Mouse (Mus musculus) large intestine, adult 2 months (tissue): ENCODE data around the gene Kcnab2. TPM values are rescaled to one million over a fixed set of nuclear protein-coding genes. Genes with fewer than 3 reads are reported as not detected.

Experiments
- DNase-seq: peaks from one replicate; pipeline ENCODE4 v3.0.0-alpha.2; 2012; ENCODE audit warnings: low read depth, low spot score
- WGBS: fragments of 180-500 bp; shearing (Covaris S2); methylation state at CpG from one replicate; pipeline ENCODE4 v1.1.7; 2018; 5-methylcytosine and 5-hydroxymethylcytosine counted together
- polyA plus RNA-seq: library from polyadenylated mRNA; depleted of rRNA; stranded (reverse); fragments of >200 nt; gene quantifications from 2 replicates; pipeline ENCODE4 v1.2.3, GENCODE M21; 2012

Gene Kcnab2
- polyA plus RNA-seq, 1 experiment: 4.8 TPM

DNA sequence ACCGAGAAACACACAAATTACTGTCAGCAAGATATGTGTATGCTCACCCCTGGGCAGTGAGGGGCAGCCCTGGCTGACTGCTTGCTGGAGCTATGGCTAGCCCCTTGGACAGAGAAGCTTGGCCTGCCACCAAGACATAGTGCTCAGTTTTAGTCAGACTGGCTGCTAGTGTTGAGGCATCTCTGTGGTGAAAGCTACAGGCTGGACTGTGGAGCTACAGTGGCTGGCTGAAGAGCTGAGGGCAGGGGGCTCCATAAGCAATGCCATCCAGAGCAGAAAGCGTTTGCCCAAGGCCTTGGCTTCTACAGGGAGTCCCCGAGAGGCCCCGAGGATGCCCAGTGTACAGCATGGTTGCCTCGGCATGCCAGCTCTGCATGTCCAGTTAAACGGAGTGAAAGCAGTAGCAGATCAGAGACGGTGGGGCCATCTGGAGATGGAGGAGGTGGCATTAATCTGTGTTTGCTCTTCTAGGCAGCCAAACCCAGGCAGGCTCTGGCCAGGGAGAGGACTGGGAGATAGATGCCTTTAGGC lies 71.9 kb downstream of the Kcnab2 start:
- WGBS: 69% methylated on average over 7 of the region's 7 CpGs
- no peak for DNase-seq

DNA sequence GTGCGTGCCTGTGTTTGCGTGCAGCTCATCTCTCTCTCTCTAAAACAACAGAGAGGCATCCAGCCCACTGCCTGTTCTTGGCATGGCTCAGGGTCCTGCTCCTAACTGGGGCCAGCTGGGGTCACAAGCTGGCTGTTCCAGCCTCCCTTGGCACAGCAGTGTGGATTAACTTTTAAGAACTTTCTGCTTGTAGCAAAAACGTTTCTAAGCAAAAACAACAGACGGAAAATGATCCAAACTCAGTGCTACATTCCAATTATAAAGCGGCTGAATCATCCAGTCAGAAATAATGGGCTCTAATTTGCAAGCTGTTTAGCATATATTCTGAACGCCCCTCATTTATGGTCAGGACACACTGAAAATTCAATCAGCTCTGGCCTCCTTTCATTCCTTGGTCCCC lies 72.5 kb downstream of the Kcnab2 start:
- WGBS: 68% methylated on average over 6 of the region's 6 CpGs
- no peak for DNase-seq

DNA sequence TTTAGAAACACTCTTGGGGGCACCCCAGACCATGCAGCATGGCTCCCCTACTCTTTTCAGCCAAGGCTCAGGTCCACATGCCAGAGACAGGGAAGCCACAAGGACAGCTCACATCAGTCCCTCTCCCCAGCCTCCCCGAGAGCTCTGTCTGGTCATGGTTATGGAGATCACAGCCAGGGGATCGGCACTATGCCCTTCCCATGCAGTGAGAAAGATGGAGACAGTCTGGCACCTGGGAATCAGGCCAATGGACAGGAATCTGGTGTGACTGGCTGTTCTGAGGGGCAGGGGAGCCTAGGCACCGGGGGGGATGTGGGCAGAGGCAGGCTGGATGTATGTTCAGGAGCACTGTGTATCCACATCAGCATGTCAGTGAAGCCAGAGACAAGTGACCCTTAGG lies 78.7 kb downstream of the Kcnab2 start:
- 72% methylated on average over 3 of the region's 3 CpGs for WGBS
- DNase-seq: no peak

DNA sequence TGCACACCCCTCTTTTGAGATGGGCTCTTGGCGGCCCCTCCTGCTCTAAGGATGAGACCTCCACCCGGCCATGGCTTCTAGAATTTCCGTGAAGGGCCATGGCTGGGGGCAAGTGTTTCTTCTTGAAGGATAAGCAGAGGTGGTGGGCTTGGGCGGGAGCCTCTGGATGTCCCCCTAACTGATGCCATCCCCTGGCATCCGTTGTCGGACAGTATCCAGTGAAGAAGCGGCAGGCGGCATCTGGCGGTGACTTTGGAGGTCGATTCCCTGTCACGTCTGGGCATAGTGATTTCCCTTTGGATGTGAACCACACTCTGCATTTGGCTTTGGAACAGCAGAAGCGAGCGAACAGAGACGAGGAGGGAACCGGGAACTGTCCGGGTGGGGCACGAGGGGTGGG lies 85.0 kb downstream of the Kcnab2 start:
- DNase-seq: no peak
- 80% methylated on average over 17 of the region's 17 CpGs for WGBS

DNA sequence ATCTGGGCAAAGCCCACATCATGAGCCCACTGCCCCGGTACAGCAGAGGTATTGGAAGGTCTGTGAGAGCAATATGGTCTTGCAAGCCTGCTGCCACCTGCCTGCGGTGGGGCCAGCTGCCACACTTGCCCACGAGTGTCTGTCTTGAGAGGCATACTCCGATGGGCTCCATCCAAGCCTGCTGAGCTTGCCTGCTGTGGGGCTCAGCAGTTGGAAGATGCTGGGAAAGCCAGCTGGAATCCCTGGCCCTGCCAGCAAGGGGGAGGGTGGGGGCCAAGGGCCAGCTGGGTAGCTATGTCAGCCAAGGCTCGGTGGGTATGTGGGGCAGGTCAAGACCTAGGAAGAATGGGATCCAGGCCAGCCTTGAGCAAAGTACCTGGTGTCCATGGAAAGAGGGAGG lies 85.5 kb downstream of the Kcnab2 start:
- no peak for DNase-seq
- WGBS: 71% methylated on average over 5 of the region's 5 CpGs

DNA sequence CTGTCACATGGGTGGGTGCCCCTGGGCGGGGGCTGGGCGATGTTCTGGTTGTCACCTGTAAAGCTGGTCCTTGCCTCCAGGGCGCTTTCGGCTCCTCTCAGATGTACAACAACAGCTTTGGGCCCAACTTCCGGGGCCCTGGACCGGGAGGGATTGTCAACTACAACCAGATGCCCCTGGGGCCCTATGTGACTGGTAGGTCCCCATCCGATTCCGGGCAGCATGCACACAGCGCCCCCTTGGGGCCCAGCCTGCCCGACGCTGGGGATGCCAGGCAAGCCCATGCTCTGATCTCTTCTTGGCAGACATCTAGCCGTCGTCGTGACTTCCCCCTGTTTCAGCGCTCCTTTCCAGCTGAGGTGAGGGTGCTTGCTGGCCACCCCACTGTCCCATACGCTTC lies 92.0 kb downstream of the Kcnab2 start:
- no peak for DNase-seq
- WGBS: 51% methylated on average over 16 of the region's 16 CpGs

DNA sequence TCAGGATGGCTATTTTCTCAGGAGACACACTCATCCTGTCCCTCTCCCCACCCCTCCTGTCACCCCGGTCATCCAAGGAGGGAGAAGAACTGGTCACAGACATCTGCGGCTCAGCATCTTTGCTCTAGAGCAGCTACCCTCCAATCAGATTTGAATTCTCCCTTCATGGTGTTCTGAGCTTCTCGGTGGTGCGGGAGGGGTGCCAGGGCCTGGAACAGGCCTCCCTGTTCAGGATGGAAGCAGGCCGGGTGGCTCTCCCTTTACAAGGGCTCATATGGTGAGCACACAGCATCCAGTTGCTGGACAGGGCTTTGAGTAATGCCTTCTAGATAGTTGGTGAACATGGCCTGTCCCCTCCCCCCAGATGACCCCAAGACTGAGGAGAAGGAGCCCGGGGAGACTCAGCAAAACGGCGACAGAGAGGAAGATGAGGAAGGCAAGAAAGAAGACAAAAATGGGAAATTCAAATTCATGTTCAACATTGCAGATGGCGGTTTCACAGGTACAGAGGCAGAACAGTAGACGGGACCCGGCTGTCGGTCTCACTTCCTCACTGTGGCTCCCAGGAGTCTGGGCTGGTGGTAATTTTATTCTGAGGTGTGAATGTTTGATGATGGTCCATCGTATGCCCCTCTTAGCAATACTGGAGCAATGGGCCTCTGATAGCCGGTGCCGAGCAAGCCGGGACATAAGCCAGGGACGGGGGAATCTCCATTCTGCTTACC lies 95.0 kb downstream of the Kcnab2 start:
- no peak for DNase-seq
- 83% methylated on average over 17 of the region's 17 CpGs for WGBS

DNA sequence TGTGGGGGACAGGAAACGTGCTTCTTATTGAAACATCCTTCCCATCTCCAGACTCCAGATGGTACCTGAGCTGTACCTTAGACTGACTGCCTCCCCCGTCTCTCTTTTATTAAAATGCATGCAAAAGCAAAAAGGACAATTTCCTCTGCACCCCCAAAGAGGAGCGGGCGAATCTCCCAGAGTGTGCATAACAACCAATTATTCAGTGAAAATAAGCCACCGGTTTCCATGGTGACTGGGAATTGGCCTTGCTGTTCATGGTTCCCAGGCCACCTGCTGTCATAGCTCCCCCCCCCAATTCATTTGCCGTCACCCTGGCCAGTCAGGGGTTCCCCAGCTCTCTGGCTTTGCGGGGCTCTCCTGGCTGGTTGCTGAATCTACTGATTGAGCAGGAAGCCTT lies 112.4 kb downstream of the Kcnab2 start:
- no peak for DNase-seq
- 72% methylated on average over 7 of the region's 7 CpGs for WGBS

DNA sequence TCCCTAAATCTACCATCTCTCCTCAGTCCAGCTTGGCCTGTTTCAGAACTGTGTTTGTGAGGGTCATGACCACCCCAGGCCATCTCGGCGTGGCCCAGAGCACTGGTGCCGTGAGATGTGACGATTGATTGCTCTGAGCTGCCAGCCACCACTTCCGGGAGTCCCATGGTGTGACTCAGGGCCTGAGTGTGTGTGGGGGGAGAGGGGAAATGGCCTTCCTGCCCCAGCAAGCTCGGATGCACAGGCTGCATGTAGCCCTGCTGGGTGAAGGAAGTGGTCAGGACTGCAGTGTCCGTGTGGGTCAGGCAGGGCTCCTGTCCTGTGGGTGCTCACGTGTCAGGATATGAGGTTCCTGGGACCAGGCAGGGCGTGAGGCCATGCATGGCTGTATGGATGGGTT lies 115.5 kb downstream of the Kcnab2 start:
- no peak for DNase-seq
- WGBS: 51% methylated on average over 9 of the region's 9 CpGs

DNA sequence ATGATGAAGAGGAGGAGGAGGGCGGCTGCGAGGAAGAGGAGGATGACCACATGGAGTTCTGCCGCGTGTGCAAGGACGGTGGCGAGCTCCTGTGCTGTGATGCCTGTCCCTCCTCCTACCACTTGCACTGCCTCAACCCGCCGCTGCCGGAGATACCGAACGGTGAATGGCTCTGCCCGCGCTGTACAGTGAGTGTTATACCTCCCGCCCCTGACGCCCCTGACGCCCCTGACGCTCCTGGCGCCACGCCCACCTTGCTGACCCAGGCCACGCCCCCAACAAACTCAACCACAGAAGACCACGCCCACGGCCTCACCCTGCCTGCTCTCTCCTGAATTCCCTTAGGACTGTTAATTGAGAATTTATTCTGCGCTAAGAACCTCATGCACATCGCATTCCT lies 116.8 kb downstream of the Kcnab2 start:
- no peak for DNase-seq
- WGBS: 3% methylated on average over 24 of the region's 24 CpGs

DNA sequence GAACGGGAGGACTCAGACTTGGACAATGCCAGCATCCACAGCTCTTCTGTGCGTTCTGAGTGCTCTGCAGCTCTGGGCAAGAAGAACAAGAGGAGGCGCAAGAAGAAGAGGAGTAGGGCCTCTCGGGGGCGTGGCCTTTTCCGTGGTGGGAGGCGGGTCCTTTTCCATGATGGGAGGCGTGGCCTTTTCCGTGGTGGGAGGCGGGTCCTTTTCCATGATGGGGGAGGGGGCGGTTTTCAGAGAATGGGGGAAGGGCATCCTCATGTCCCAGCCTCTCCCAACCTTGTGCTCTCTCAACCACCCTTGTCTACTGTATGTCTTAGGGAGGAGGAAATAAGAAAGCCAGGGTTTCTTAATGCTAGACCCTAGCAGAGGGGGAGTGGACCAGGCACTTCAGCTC lies 118.0 kb downstream of the Kcnab2 start:
- DNase-seq: no peak
- 9% methylated on average over 11 of the region's 11 CpGs for WGBS

DNA sequence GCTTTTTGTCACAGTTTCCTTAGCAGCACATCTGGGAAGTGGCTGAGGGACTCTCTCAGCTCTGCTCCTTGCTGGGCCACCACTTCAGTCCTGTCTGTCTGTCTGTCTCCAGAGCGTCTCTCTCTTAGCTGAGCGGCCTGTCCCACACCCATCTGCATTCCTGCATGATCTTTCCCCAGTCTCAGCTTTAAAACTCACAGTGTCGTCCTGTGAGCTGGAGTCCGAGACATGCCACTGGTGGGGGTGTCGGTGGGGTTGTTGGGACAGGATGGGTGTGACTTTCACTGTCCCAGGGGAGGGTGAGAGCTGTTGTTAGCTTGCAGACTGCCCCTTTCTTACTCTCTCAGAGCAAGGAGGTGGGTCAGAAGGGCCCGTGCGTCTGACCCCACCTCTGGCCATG lies 122.0 kb downstream of the Kcnab2 start:
- WGBS: 59% methylated on average over 7 of the region's 7 CpGs
- no peak for DNase-seq

DNA sequence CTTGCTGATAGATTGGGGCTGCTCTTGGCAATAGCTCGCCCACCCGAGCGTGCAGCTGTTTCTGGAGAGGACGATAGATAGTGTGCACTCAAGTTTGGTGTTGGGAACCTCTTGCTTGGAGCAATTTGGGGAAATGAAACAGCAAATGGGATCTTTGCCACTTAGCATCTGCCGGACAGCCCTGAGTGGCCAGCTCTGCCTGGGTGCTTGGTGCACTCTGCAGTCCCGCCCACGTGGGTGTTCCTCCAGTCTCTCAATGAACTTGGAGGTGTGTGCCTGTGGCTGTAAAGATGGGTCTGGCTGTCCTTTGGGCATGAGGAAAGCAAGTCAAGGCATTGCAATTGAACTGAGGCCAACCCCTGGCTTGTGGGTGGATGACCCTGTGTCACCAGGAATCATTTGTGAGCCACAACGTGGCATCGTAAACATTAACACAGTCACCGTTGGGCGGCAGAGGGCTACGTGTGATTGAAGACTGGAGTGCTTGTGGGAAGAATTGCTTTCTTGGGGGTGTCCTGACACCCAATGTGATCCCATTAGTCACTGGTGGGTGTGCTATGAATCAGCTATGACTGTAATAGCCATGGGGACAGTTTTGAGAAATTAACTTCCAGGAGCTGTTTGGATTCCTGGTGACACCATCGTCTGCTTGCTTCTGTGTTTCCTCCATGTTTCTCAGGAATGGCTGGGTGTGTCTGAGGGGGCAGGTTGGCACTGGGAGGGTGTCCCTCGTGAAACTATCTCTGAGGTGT lies 123.6 kb downstream of the Kcnab2 start:
- no peak for DNase-seq
- 50% methylated on average over 14 of the region's 14 CpGs for WGBS

DNA sequence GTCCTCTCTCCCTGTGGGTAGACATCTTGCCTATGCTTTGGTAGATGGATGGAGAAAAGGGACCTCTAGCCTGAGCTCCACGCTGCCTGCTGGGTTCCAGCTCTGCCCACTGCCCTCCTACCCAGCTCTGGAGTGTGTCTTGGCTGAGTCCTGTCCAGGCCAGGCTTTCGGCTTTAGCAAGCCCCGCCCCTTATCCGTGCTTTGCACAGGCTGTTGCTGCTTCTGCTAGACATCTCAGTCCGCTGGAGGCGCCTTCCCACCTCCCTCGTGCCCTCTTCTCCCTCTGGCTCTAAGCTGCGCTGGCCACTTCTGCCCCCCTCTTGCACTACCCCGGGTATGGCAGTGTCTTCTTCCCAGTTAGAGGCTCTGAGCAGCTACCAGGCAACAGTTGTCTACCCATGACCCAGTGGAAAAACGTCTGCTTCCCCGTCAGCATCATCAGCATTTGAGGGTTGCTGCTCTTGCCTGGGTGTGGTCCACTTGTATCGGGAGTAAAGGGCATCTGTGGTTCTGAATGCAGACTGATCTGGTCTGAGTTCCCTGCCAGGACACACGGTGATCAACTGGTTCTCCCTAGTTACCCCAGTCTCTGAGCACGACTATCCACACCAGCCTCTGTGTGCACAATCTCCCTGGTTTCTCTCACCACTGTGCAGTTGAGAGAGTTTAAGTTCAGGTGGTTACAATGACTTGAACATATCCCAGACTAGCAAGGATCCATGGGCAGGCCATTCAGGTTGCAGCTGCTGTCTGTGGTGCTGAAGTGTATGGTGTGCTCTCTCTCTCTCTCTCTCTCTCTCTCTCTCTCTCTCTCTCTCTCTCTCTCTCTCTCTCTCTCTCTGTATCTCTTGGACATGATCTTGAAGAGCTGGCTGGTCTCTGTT lies 126.0 kb downstream of the Kcnab2 start:
- 12% methylated on average over 14 of the region's 14 CpGs for WGBS
- no peak for DNase-seq

DNA sequence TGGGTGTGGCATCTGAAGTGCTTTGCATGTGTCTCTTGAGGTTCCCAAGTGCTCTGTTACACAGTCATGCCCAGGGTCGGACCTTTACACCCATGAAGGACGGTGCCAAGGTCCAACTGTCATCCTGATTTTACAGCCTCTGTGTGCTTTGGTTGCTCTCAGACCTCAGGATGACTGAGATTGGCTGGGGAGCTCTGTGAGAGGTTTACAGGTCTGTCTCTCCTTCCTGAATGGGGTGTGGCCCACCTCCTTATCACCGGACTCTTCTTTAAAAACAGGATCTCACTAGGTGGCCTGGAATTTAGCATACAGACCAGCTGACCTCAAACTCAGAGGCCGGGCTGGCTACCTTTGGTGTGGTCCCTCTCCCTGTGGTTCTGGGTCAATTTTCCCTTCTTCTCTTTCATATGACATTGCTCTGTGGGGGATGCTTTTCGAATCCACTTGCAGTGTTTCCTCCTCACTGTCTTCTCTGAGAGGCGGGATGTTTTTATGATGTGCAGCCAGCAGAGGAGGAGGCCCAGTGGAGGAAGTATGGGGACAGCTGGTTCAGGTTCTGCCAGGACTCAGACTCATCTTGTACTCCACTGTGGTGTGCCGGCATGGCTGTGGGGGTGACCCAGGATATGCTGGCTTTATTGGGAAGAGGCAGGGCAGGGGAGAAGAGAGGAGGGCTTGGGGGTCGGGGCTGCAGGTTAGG lies 126.8 kb downstream of the Kcnab2 start:
- peak; percentile 60 for DNase-seq
- WGBS: 12% methylated on average over 8 of the region's 8 CpGs

DNA sequence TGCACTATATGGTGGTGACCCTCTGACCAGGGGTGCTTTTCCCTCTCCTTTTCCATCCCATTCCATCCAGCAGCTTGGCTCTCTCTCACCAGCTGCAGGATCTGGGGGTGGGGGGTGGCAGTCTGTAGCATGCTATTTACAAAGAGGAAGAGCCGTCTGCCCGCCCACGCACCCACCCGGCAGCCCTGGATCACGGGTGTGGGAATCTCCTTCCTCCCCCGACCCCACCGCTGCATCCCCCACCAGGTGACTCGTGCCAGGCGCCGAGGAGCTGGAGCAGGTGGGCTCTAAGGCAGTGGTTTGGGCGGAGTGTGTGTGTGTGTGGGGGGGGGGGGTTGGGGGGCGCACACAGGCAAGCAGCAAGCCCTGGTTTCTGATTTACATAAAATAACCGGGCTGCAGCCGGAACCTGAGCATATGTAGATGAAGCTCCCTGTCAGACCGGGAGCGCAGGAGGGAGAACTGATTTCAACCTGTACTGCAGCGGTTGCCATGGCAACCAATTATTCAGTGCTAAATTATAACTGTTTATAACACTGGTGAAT lies 127.8 kb downstream of the Kcnab2 start:
- 7% methylated on average over 17 of the region's 17 CpGs for WGBS
- no peak for DNase-seq

DNA sequence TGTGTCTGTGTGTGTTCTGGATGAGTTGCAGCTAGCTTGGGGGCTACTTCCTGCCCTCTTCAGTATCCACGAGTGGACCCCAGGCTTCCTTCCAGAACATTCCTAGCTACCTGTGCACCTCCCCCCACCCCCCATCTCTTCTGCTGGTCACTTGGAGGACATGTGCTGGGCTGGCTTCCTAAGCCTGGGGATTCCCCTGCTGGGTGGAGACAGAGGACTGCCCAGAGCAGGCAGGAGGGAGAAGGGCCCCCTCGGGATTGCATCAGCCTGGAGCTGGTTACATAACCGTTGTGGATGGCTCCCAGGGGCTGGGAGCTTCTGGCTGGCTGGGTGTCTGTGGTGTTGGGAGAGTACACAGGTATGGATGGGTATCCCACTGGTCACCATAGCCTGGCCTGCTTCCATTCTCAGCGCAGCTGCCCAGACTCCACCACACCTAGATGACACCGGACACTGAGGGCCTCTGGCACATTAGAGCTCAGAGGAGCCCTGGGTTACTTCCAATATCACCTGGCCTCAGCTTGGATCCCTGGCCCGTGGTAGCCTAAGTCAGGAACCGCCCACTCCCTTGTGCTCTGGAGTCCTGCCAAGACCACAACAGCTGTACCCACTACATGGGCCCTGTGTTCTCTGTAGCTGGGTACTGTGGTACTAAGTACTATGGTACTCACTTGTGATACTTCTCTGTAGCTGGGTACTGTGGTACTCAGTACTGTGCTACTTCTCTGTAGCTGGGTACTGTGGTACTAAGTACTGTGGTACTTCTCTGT lies 132.4 kb downstream of the Kcnab2 start:
- no peak for DNase-seq
- 27% methylated on average over 7 of the region's 7 CpGs for WGBS

DNA sequence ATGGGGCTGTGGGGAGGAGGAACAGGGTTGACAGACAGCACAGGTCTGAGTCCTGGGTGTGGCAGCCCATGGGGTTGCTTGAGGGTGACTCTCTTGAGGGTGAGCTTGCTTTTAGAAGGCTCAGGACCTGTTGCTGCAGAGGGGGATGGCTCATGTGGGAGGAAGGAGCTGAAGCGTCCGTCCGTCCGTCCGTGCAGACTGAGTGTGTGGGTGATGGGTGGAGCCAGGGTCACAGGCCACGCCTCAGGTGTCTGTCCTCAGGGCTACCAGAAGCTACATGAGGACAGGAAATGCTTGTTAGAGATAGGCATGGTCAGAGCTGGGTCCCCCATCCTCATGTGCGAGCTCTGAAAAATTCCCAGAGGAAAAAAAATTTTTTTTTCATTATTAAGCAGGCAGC lies 133.0 kb downstream of the Kcnab2 start:
- DNase-seq: no peak
- WGBS: 30% methylated on average over 7 of the region's 7 CpGs

DNA sequence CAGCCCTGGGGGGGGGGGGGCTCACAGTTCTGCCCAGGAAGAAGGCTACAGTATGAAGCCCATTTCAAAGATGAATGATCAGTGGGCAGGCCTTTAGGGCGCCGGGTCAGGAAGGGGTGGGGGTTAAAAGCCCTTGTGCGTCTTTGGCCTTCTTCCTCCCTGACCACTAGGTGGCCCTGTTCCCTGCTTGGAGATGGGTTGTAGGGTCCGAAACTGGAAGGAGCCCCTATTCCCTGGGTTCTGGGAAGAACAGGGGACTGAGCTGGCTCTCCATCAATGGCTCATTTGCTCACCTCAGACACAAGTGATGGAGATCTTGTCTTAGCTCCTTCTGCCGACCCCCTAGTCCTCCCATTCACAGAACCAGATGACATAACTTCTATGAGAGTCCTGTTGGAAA lies 134.4 kb downstream of the Kcnab2 start:
- 6% methylated on average over 5 of the region's 5 CpGs for WGBS

More for the DNA sequence above, 134.4 kb downstream of the Kcnab2 start:
- DNase-seq: no peak
